Mouse (Mus musculus) hindbrain, embryonic 13.5 days (tissue): ENCODE results near the gene Tmem119. TPM values are rescaled to one million over a fixed set of nuclear protein-coding genes. Genes with fewer than 3 reads are reported as not detected.
"Not testable (repeated sequence)": the region's sequence is repeated elsewhere in the genome, so short reads cannot be mapped to it uniquely, and the experiment has no call there.

Experiments used
- ATAC-seq: fragments of 200-750 bp; cut with Nextera tagmentation; 2 replicates; pipeline ENCODE4 v1.8.0; 2017; ENCODE audit warnings: moderate TSS enrichment; ENCODE audit not compliant: low FRiP score
- H3K27ac ChIP-seq: fragments of 300-500 bp; sonication (generic); 2 replicates; pipeline ENCODE4 v1.5.1; 2015; ENCODE audit warnings: inconsistent platforms, mild to moderate bottlenecking, moderate library complexity
- H3K27me3 ChIP-seq: fragments of 300-500 bp; sonication (generic); 2 replicates; pipeline ENCODE4 v1.6.1; 2015; ENCODE audit warnings: mild to moderate bottlenecking, inconsistent platforms
- H3K36me3 ChIP-seq: fragments of 300-500 bp; sonication (generic); 2 replicates; pipeline ENCODE4 v1.6.1; 2015; ENCODE audit warnings: mild to moderate bottlenecking, inconsistent platforms
- H3K4me1 ChIP-seq: fragments of 300-500 bp; sonication (generic); replicated peaks from 2 replicates; pipeline ENCODE4 v1.6.1; 2015; ENCODE audit warnings: inconsistent platforms
- H3K4me2 ChIP-seq: fragments of 300-500 bp; sonication (generic); 2 replicates; pipeline ENCODE4 v1.6.1; 2015; ENCODE audit warnings: inconsistent platforms, mild to moderate bottlenecking, moderate library complexity
- H3K4me3 ChIP-seq: fragments of 300-500 bp; sonication (generic); 2 replicates; pipeline ENCODE4 v1.5.1; 2015; ENCODE audit warnings: mild to moderate bottlenecking, inconsistent platforms
- H3K9ac ChIP-seq: fragments of 300-500 bp; sonication (generic); 2 replicates; pipeline ENCODE4 v1.6.1; 2015; ENCODE audit warnings: mild to moderate bottlenecking, inconsistent platforms
- H3K9me3 ChIP-seq: fragments of 300-500 bp; sonication (generic); 2 replicates; pipeline ENCODE4 v1.6.1; 2016; ENCODE audit warnings: inconsistent platforms
- WGBS: fragments of 180-500 bp; shearing (Covaris S2); methylation state at CpG from one replicate; pipeline ENCODE4 v1.1.7; 2015; 5-methylcytosine and 5-hydroxymethylcytosine counted together
- polyA plus RNA-seq: library from polyadenylated mRNA; unstranded; fragments of >200 nt; fragmentation: Nextera tagmentation; extraction: Ambion mirVana; gene quantifications from 2 replicates; pipeline ENCODE4 v1.2.1, GENCODE M21; 2015

The Tmem119 gene
- polyA plus RNA-seq, 1 experiment from 2014 or later, result 8.7 TPM

DNA sequence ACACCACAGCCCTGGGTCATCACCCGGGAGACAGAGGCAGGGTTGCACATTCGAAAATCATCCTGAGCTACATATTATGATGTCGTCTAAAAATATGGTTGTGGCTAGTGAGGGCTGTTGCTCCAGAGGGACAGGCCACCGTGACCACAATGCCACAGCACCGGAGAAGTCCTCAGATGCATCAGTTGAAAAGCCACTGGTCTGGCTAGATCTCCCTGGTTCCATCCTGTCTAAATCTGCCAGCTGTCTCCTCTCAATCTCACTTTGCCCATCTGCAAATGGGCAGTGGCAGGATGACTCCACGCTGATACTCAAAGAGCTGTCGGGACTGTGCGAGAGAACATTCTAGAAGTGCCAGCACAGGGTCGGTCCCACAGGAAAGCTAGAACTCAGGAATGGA, 1.8 kb downstream of the Tmem119 start:
- no peaks in the 10 kb centered on the region for H3K9me3 ChIP-seq
- H3K4me3 ChIP-seq, result no peak overlapping the region
- H3K9ac ChIP-seq, result no peak overlapping the region
- no peak for ATAC-seq
- no peaks in the 10 kb centered on the region for H3K36me3 ChIP-seq
- no peak overlapping the region for H3K27ac ChIP-seq
- H3K4me2 ChIP-seq, result no peak overlapping the region
- 81% methylated on average over 9 of the region's 9 CpGs for WGBS
- H3K4me1 ChIP-seq, result peaks cover 33% of the 10 kb centered on the region
- H3K27me3 ChIP-seq, result peaks cover 13% of the 10 kb centered on the region; the same call in 1 of the 2 replicates

DNA sequence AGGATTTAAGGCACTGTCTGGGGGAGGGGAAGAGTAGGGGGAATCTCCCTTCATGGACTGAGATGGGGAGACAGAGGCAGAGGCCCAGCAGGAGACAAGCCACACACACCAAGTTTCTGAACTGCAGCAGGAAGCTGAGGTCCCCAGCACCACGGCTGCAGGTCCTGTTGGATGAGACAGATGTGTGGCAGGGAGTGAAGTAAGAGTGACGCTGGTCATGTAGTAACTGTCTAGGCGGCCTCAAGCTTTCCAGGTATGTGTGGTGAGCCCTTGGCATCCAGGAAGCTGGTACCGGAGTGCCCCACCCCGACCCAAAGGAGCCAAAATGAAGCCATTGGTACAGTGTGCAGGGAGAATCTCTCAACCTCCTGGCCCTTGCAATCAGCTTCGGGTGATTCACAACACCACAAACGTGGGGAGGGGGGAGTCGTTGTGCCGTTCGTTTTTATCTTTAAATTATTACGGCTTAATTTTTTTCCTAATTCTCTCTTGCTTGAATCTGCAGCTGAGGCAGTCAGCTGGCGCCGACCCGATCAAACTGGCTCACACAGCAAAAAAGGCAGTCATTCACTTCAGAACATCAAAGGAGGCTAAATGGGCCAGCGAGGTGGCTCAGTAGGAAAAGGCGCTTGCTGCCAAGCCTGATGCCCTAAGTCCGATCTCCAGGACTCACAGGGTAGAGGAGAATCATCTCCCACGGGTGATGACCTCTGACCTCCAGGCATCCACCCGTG, 3.0 kb downstream of the Tmem119 start:
- no peak overlapping the region for H3K4me2 ChIP-seq
- WGBS, result 14% methylated on average over 19 of the region's 19 CpGs

DNA sequence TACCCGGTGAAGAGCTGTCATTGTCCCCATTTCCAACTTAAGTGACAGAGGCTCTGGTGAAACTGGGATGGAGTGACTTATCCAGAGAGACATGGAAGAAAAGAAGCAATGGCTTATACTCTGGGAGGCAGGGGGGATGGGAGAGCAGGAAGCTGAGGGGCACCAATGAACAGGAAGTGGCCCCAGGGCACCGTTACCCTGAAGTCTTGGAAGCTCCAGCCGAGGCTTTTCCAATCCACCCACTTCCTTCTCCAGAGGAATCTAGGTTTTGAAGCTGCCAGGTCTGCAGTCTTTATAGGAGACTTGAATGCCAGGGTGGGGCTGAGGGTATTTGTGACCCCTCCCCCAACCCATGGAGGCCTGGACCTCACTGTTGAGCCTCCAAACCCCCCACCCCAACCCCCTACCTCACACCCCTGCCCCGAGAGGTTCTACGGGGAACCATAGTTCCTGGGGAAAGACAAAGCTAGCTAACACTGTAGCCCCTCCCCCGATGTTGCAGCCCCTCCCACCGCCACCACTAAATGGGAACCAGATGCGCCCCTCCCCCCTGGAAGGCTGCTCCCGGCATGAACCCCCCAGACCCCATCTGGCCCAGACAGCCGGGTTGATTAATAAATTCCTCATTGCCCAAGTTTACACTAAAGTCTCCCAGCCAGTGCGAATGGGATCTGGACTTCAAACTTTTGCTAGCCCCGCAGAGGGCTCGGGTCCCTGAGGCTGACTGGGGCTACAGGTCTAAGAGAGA, 3.7 kb downstream of the Tmem119 start:
- no peak overlapping the region for H3K27ac ChIP-seq
- H3K36me3 ChIP-seq, result no peaks in the 10 kb centered on the region
- peaks cover 33% of the 10 kb centered on the region for H3K4me1 ChIP-seq
- no peak overlapping the region for H3K9ac ChIP-seq
- no peak overlapping the region for H3K4me3 ChIP-seq
- H3K9me3 ChIP-seq, result no peaks in the 10 kb centered on the region
- peaks cover 13% of the 10 kb centered on the region; the same call in 1 of the 2 replicates for H3K27me3 ChIP-seq
- 7% methylated on average over 13 of the region's 13 CpGs for WGBS
- no peak overlapping the region for H3K4me2 ChIP-seq
- no peak for ATAC-seq

More for the DNA sequence above, 3.0 kb downstream of the Tmem119 start:
- Histone ChIP-seq H3K9me3 (no peaks in the 10 kb centered on the region), H3K36me3 (no peaks in the 10 kb centered on the region), H3K27me3 (peaks cover 13% of the 10 kb centered on the region; the same call in 1 of the 2 replicates), H3K4me3 (no peak overlapping the region), H3K27ac (no peak overlapping the region), H3K4me1 (peaks cover 33% of the 10 kb centered on the region), H3K9ac (no peak overlapping the region)
- ATAC-seq, result no peak

DNA sequence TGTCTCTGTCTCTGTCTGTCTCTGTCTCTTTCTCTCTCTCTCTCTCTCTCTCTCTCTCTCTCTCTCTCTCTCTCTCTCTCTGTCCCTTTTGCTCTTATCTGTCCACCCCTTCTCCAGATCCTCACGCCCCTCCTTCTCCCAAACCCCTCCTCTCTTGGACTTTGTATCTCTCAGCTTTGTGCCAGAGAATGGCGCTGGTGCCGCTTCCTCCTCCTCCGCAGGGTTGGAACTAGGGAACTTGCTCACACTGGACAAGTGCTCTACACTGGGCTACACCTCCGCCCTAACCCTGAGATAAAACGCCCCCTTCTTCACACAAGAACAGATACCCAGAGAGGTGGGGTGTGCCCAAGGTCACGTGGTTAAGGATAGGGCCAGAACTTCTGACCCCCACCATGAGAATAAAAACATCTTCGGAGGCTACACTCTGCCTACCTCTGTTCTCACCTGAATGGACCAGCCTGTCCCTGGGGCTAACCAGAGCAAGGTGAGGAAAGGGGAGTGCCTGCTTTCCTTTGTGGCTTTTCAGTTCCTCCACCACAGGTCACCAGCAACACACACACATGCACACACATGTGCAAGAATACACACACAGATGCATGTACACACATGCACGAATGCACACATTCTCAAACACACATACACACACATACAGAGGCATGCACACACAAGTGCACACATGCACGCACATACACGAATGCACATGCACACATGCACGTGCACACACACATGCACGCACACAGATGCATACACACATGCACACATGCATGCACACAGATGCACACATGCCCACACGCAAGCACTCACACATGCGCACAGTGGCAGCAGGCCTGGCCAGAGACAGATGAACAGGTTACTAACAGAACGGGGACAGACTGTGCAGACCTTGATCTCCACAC, 8.9 kb downstream of the Tmem119 start:
- peaks cover 17% of the 10 kb centered on the region for H3K4me1 ChIP-seq
- H3K9ac ChIP-seq, result no peak overlapping the region
- H3K9me3 ChIP-seq, result no peaks in the 10 kb centered on the region
- WGBS, result 83% methylated on average over 16 of the region's 16 CpGs
- no peaks in the 10 kb centered on the region for H3K36me3 ChIP-seq
- no peak overlapping the region for H3K4me3 ChIP-seq
- H3K27me3 ChIP-seq, result 0 out of 2 replicates have a peak, but pooled peaks cover 3% of the 10 kb centered on the region
- H3K4me2 ChIP-seq, result no peak overlapping the region
- H3K27ac ChIP-seq, result no peak overlapping the region
- no peak for ATAC-seq

DNA sequence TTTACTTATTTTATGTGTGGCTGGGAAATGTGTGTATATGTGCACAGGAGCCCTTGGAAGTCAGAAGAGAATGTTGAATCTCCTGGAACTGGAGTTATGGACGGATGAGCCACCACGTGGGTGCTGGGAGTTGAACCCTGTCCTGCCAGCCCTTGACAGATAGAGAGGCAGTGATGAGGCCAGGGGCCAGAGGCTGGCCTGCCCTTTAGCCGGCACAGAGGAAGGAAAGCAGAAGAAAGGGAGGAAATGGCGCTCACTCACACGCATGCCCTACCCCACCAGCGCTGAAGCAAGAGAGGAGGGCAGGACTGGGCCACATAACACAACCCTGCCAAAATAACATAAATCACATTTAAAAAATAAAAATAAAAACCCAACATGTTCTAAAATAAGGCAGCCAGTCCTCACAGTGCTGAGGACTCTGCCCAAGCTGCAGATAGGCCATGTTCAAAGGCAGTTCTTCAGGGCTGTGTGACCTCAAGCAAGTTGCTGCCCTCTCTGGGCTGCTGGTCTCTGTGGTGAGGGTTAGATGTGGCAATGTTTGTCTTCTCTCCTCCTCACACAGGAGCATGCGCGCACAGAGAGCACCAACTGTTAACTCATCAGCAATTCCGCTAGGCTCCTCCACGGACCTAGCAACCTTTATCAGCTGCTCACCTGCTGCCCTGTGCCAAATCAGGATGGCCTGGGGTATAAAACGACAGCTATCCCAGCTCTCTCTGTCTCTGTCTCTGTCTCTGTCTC, 9.7 kb downstream of the Tmem119 start:
- Histone ChIP-seq H3K9ac (no peak overlapping the region), H3K9me3 (no peaks in the 10 kb centered on the region), H3K27me3 (0 out of 2 replicates have a peak, but pooled peaks cover 3% of the 10 kb centered on the region), H3K4me1 (peaks cover 12% of the 10 kb centered on the region), H3K4me3 (no peak overlapping the region), H3K4me2 (no peak overlapping the region), H3K27ac (no peak overlapping the region), H3K36me3 (no peaks in the 10 kb centered on the region)
- WGBS, result 76% methylated on average over 11 of the region's 11 CpGs
- no peak for ATAC-seq

DNA sequence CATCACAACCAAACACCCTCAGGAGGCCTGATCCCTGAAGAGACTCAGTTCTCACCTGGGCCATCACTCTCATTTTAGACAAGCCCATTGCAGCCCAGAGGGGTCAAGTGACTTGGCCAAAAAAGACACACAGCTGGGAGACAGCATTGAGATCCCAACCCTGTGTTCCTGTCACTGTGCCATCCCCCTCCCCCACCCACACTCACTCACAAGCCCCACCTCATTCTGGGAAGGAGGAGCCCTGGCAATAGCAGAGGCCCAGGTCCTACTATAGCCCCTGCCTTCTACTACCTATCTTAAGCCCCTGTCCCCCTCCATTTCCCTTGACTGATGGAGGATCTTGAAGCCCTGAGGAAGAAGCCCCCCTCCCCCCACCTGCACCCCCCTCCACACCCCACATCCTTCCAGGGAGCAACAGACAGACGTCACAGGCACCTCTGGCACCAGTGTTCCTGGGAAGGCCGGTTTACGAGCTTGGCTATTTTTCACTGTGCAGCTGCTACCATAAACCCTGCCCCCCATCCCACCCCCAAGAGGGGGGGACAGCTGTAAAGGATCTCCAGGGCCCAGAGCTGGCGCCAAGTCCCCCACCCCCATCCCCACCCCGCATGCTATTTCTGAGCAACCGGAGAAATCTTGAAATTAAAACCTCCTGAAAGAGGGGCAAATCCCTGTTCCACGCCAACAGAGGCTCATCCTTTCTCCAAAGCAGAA, 11.1 kb downstream of the Tmem119 start:
- WGBS, result 35% methylated on average over 7 of the region's 7 CpGs
- no peak overlapping the region for H3K27ac ChIP-seq
- no peak overlapping the region for H3K9ac ChIP-seq

DNA sequence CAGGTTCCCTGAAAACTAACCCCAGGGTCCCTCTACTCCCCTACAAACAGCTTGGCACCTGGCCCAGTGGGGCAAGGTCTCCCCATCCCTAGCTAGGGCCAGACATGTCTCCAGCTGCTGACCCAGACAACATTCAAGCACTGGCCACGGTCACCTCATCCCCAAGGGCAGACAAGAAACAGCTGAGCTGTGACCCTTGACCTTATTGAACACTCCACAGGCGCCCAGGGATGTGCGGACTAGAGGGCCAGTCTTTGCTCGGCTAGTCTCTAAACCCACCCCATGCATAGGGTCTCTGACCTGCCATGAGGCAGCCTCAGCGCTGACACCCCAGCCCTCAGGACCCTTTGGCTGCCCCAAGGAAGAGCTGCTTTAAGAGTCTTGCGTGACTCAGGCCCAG, 11.7 kb downstream of the Tmem119 start:
- 49% methylated on average over 6 of the region's 6 CpGs for WGBS
- H3K9ac ChIP-seq, result no peak overlapping the region
- H3K27ac ChIP-seq, result no peak overlapping the region
- H3K27me3 ChIP-seq, result peaks cover 19% of the 10 kb centered on the region
- H3K4me2 ChIP-seq, result no peak overlapping the region
- no peak for ATAC-seq
- no peaks in the 10 kb centered on the region for H3K36me3 ChIP-seq
- peaks cover 12% of the 10 kb centered on the region for H3K4me1 ChIP-seq
- H3K4me3 ChIP-seq, result no peak overlapping the region
- H3K9me3 ChIP-seq, result no peaks in the 10 kb centered on the region

More for the DNA sequence above, 11.1 kb downstream of the Tmem119 start:
- Histone ChIP-seq H3K9me3 (no peaks in the 10 kb centered on the region), H3K4me1 (peaks cover 12% of the 10 kb centered on the region), H3K4me2 (no peak overlapping the region), H3K27me3 (peaks cover 13% of the 10 kb centered on the region), H3K4me3 (no peak overlapping the region), H3K36me3 (no peaks in the 10 kb centered on the region)
- ATAC-seq, result no peak

DNA sequence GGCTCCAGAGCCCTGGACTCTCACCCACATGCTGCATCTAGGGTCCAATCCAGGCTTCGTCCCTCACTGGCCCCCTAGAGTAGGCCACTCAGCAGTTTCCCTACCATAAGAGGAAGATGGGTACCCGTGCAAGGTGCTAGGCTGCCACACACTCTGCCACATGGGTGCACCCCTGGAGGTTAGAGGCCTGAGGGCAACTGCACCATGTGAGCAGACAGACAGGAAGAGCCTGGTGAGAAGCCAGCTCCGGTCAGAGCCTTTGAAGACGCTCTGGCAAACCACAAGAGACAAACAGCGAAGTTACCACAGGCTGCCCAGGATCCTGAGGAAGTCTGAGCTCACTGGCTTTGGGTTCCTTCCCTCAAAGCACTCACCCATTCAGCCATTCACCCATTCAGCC, 13.3 kb downstream of the Tmem119 start:
- Histone ChIP-seq H3K4me3 (no peak overlapping the region), H3K4me1 (peaks cover 12% of the 10 kb centered on the region), H3K27ac (no peak overlapping the region), H3K4me2 (no peak overlapping the region), H3K9ac (no peak overlapping the region), H3K27me3 (peaks cover 33% of the 10 kb centered on the region), H3K9me3 (no peaks in the 10 kb centered on the region), H3K36me3 (no peaks in the 10 kb centered on the region)
- WGBS, result 88% methylated on average over 5 of the region's 5 CpGs
- no peak for ATAC-seq

DNA sequence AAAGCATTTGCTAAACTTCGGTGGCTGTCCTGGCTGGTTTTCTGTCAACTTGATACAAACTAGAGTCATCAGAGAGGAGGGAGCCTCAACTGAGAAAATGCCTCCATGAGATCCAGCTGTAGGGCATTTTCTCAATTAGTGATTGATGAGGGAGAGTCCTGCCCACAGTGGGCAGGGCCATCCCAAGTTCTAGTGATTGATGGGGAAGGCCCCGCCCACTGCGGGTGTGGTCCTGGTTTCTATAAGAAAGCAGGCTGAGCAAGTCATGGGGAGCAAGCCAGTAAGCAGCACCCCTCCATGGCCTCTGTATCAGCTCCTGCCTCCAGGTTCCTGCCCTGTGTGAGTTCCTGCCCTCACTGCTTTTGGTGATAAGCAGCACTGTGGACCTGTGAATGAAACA, 16.2 kb downstream of the Tmem119 start:
- H3K9me3 ChIP-seq, H3K4me1 ChIP-seq, H3K4me3 ChIP-seq, ATAC-seq, H3K9ac ChIP-seq, H3K4me2 ChIP-seq, H3K27ac ChIP-seq, H3K36me3 ChIP-seq: not testable (repeated sequence)
- WGBS, result 32% methylated on average over 3 of the region's 3 CpGs
- H3K27me3 ChIP-seq, result peaks cover 33% of the 10 kb centered on the region

DNA sequence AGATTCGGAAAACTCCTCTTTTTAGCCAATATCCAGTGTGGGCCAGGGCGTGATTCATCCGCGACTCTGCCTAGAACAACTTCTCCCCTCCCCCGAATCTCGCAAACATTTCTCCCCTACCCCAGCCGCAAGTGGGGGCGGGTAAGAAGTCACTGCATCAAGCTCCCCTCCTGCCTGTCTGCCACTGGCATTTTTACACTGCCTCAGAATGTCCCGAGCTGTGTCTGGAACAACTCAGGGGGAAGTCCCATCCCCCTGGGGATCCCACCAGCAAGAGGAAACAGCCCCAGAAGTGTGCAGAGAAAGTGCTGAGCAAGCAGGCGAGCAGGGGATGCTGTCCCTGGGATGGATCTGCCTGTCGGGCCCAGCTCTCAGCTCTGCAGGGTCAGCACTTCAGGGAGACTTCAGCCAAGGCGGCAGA, 16.7 kb downstream of the Tmem119 start:
- H3K4me1 ChIP-seq, result 0 out of 2 replicates have a peak, but pooled peaks cover 2% of the 10 kb centered on the region
- no peak for ATAC-seq
- no peaks in the 10 kb centered on the region for H3K9me3 ChIP-seq
- H3K27me3 ChIP-seq, result peaks cover 33% of the 10 kb centered on the region
- H3K4me2 ChIP-seq, result no peak overlapping the region
- H3K9ac ChIP-seq, result no peak overlapping the region
- WGBS, result 13% methylated on average over 12 of the region's 12 CpGs
- H3K27ac ChIP-seq, result no peak overlapping the region
- H3K36me3 ChIP-seq, result peaks cover 4% of the 10 kb centered on the region
- no peak overlapping the region for H3K4me3 ChIP-seq

DNA sequence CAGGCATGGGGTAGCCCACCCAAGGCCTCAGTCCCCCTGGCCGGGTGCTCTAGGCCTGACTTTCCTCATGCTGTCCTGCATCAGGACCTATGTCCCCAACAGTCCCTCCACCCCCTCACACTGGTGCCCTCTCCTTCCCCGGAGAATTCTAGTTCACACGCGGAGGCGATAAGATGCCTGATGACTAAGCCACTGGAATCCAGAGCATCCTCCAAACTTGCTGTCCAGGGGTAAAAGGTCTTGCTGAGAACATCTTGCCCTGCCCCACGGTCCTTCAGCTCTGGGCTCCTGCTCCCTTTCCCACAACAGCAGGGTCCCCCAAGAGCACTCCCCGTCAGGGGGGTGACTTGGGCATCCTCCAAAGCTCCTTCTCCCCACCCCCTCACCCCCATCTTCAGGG, 17.7 kb downstream of the Tmem119 start:
- H3K4me3 ChIP-seq, result no peak overlapping the region
- H3K36me3 ChIP-seq, result peaks cover 12% of the 10 kb centered on the region
- no peaks in the 10 kb centered on the region for H3K4me1 ChIP-seq
- no peak for ATAC-seq
- H3K9me3 ChIP-seq, result no peaks in the 10 kb centered on the region
- H3K27me3 ChIP-seq, result peaks cover 33% of the 10 kb centered on the region
- no peak overlapping the region for H3K9ac ChIP-seq
- no peak overlapping the region for H3K4me2 ChIP-seq
- H3K27ac ChIP-seq, result no peak overlapping the region
- WGBS, result 92% methylated on average over 7 of the region's 7 CpGs
